Mouse (Mus musculus): ENCODE measurements around the gene Arhgap15.
"Not testable (repeated sequence)": the region's sequence is repeated elsewhere in the genome, so short reads cannot be mapped to it uniquely, and the experiment has no call there.

Arhgap15 gene

DNA sequence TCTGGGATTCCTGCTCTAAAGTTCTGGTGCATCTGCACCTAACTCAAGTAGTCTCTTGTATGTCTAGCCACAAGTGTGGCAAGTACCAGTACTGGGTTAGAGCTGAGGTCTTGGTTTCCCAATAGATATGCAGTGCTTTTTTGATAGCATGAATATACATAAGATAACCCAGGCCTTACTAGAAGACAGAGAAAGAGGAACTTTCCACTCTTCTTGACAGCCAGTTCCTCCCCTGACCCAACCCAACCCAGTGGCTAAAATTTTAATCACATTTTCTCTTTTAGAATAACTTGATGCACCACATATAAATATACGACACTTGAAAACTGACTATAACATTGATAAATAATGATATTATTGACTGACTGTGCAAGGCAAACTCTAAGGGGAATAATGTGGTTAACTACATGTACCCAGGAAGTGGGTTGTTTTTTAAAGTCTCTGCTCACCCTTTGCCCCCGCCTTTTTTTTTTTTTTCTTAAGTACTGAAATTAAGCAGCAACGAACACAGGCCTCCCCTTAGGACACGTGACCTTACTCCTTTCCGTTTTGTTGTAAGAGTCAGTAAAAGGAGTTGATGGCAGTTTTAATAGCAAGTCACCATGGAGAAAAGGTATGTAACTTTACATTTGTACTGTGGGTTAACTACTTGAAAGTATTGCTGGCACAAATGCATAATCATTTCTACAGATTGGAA, at the start of gene Arhgap15:
Gene Arhgap15, plus strand, starts transcription at position 538 of the 697 bp plus-strand sequence.
- peak; percentile 36 for DNase-seq (ENCODE audit: low spot score)

DNA sequence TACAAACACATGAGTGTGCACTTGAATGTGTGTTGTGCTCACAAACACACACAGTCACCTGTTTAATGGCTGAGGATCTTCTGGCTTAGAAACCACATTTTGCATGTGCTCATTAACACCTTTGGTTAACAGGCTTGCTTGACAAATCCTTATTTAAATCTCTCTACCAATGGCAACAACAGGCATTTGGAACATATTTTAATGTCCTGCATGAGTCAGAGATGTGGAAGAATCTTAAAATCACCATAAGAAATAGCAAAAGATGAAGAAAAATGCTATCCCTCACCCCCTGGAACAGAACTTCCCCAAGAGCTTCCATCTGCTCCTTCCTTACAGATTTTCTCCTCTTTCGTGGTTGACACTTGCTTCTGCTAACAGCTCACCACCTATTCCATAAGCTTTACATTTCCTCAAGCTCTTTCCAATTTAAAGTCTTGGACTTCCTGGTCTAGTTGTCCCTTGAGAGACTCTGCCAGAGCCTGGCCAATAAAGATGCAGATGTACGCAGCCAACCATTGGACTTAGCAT, 35.9 kb upstream of the Arhgap15 start:
- no peak for DNase-seq (ENCODE audit: low spot score)

- DNase-seq (ENCODE audit: low spot score): peak; percentile 51
Measured at GRCm38 (mm10) chr2:43722446-43723103, 26.0 kb upstream of the Arhgap15 start.

GRCm38 (mm10) chr2:43723104-43723541, 25.5 kb upstream of the Arhgap15 start:
- DNase-seq (ENCODE audit: low spot score): no peak

- no peak for DNase-seq (ENCODE audit: low spot score)
Measured at GRCm38 (mm10) chr2:43727181-43727580, 21.4 kb upstream of the Arhgap15 start.

GRCm38 (mm10) chr2:43727693-43728092, 20.9 kb upstream of the Arhgap15 start:
- peak; percentile 57 for DNase-seq (ENCODE audit: low spot score)

DNA sequence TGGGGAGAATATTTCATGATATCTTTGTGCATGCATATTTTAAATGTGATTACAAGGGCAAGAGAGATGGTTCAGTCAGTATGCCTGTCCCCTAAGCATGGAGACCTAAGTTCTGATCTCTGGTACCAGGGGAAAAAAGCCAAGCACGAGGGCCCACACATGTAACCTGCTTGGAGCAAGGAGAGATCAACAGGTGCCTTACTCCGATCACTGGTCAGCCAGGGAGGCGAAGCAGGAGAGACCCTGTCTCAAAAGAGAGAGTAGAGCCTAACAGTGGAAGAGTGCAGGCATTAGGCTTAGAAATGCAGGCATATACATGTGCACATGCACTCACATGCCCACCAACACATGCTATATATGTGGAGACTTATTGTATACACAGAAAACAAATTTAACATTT, 19.8 kb upstream of the Arhgap15 start:
- DNase-seq (ENCODE audit: low spot score): no peak

- no peak for DNase-seq (ENCODE audit: low spot score)
Measured at GRCm38 (mm10) chr2:43732396-43732795, 16.2 kb upstream of the Arhgap15 start.

GRCm38 (mm10) chr2:43735071-43735470, 13.6 kb upstream of the Arhgap15 start:
- DNase-seq (ENCODE audit: low spot score): not testable (repeated sequence)

DNA sequence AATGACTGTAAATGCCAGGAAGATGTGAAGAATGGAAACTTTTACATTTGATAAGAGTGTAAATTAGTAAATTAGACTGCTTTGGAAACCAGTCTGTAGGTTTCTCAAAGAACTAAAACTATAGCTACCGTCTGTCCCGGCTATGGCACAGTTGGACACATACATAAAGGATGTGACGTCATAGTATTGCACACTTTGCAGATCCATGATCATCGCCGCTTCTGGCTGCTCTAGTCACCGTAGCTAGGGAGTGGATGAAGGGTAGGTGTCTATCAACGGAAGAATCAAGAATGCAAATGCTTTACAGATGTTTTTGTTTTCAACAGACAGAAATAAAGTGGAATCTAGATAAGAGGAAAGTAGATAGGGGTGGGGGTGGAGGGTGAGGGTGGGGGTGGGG, 11.1 kb upstream of the Arhgap15 start:
- DNase-seq (ENCODE audit: low spot score): no peak

GRCm38 (mm10) chr2:43738562-43739112, 10.0 kb upstream of the Arhgap15 start:
- DNase-seq (ENCODE audit: low spot score): peak; percentile 56

- DNase-seq (ENCODE audit: low spot score): no peak
Measured at GRCm38 (mm10) chr2:43739190-43739818, 9.3 kb upstream of the Arhgap15 start.

- DNase-seq (ENCODE audit: low spot score): no peak
Measured at GRCm38 (mm10) chr2:43749321-43749720, 697 bp downstream of the Arhgap15 start.

DNA sequence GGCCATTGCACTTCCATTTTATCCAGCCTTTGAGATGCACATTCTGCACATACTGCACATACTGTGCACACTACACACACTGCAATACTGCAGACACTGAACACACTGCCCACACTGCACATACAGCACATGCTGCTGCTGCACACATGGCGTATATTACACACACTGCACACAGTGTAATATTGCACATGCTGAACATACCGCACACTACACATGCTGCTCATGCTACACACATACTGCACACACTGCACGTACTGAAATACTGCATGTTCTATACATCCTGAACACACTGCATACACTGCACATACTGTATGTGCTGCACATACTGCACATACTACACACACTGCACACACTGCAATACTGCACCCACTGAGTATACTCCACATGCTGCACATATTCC, 7.3 kb downstream of the Arhgap15 start:
- DNase-seq (ENCODE audit: low spot score): no peak

GRCm38 (mm10) chr2:43756626-43757025, 8.0 kb downstream of the Arhgap15 start:
- no peak for DNase-seq (ENCODE audit: low spot score)

DNA sequence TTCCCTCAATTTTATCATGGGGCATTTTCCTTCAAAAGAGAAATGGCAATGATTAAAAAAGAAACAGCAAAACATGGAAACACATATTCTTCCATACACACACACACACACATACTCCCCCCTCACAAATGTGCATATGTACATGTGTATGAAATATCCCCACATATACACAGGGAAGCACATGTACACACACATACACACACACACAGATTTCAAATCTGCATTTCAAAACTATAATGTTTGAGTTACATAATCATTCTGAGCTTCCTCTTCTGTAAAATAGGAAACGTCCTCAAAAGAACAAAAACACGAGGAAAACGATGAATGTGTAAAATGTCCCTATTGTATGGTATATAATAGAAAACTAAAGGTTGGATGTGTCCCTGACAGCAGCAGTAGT, 13.1 kb downstream of the Arhgap15 start:
- DNase-seq (ENCODE audit: low spot score): no peak

DNA sequence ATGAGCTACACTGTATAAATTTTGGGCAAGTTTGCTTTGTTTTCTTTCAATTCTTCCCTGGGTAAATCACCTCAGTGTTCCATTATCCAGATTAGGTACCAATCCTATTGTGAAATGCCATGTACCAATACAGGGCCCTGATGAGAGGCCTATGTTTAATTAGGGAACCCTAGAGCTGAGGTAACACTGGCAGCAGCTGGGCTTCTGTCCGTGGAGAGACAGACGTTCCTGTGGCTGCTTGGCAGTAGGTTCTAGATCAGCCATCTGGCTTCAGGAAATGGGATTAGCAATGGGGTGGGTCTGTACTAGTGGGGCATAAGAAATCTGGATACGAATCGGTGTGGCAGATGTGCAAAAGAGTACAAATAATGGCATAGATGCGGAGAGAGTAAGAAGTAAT, 14.7 kb downstream of the Arhgap15 start:
- DNase-seq (ENCODE audit: low spot score): no peak

DNA sequence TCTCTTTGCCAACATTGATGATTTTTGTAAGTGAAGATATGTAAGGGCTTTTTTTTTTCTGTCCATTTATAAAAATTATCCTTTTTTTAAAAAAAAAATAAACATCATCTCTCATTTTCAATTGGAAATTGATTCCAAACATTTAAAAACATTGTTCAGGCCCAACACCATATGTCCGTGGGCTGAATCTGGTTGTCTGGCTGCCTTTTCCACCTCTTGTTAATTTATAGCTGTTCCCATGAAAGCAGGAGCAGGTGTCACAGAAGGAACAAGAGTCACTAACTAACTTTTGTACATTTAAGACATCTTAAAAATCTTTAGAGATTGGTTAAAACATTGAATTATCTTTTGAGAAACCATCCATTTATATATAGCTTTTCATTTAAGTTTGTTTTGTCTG, 15.8 kb downstream of the Arhgap15 start:
- no peak for DNase-seq (ENCODE audit: low spot score)

DNA sequence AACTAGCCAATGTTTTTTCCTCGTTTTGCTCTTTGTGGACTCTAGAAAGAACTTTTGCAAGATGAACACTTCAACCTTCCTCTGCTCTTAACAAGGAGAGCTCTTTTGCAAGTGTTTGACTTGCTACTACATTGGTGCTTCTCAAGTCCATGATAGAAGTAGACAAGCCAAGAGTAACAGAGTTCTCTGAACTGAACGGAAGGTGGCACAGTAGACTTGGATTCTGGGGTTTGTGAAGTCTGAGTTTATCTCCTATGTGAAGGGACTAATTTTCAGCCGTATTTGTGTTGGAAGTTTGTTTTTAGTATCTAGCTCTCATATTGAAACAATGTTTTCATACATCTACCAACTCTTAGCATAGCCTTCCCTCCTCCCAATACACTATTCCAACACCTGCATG, 17.6 kb downstream of the Arhgap15 start:
- no peak for DNase-seq (ENCODE audit: low spot score)

- DNase-seq (ENCODE audit: low spot score): no peak
Measured at GRCm38 (mm10) chr2:43769850-43770570, 21.4 kb downstream of the Arhgap15 start.

- DNase-seq (ENCODE audit: low spot score): peak; percentile 70
Measured at GRCm38 (mm10) chr2:43772640-43773039, 24.0 kb downstream of the Arhgap15 start.

DNA sequence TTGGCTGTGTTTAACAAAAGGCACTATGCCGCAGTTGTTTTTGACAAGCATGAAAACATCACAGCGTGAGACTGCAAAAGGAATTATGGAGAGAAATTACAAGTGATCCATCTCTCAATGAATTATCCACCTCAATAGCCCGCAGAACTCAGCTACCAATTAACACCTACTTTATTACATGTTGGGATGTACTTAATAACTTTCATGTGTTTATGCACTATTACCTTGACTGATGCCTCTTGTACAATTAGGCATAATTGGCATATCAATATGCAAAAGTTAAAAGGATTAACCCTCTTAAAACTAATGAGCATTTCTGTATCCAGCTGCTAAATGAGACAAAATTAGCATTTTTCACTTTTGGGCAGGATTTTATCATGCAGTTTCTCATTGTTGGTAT, 33.5 kb downstream of the Arhgap15 start:
- no peak for DNase-seq (ENCODE audit: low spot score)
